Mouse (Mus musculus) liver, embryonic 16.5 days (tissue): ENCODE results near the gene Cyp1a1. TPM values are rescaled to one million over a fixed set of nuclear protein-coding genes. Genes with fewer than 3 reads are reported as not detected.

Source experiments
- polyA plus RNA-seq: library from polyadenylated mRNA; unstranded; fragments of >200 nt; fragmentation: Nextera tagmentation; extraction: Ambion mirVana; gene quantifications from 2 replicates; pipeline ENCODE4 v1.2.1, GENCODE M21; 2015

Gene Cyp1a1
- polyA plus RNA-seq, 1 experiment from 2014 or later, result 0.05 TPM

Other genes starting within 250 kb of the Cyp1a1 start
- 9.0 and 10.4 TPM in 2 replicates for gene Ppcdc, start 247.8 kb upstream of the Cyp1a1 start, polyA plus RNA-seq
- 7.8 and 7.9 TPM in 2 replicates for gene Scamp5, start 219.9 kb upstream of the Cyp1a1 start, polyA plus RNA-seq
- 0.41 and 0.57 TPM in 2 replicates for gene Rpp25, start 183.9 kb upstream of the Cyp1a1 start, polyA plus RNA-seq
- 266 and 275 TPM in 2 replicates for gene Cox5a, start 166.7 kb upstream of the Cyp1a1 start, polyA plus RNA-seq
- gene Fam219b, start 150.4 kb upstream of the Cyp1a1 start, polyA plus RNA-seq, result 5.3 and 5.7 TPM in 2 replicates
- 9.9 and 12.3 TPM in 2 replicates for gene Mpi, start 135.2 kb upstream of the Cyp1a1 start, polyA plus RNA-seq
- 23.6 and 26.2 TPM in 2 replicates for gene Scamp2, start 127.0 kb upstream of the Cyp1a1 start, polyA plus RNA-seq
- 5.2 and 5.5 TPM in 2 replicates for gene Ulk3, start 98.5 kb upstream of the Cyp1a1 start, polyA plus RNA-seq
- not detected in 2 replicates for gene Cplx3, start 81.6 kb upstream of the Cyp1a1 start, polyA plus RNA-seq
- not detected in 2 replicates for gene Lman1l, start 67.2 kb upstream of the Cyp1a1 start, polyA plus RNA-seq
- gene Csk, start 34.3 kb upstream of the Cyp1a1 start, polyA plus RNA-seq, result 13.3 and 13.5 TPM in 2 replicates
- gene Cyp1a2, start 4.2 kb upstream of the Cyp1a1 start, polyA plus RNA-seq, result 0.12 TPM in 2 replicates
- gene Edc3, start 20.6 kb downstream of the Cyp1a1 start, polyA plus RNA-seq, result 15.2 and 17.0 TPM in 2 replicates
- 93.5 and 104 TPM in 2 replicates for gene Clk3, start 77.9 kb downstream of the Cyp1a1 start, polyA plus RNA-seq
- gene Arid3b, start 148.9 kb downstream of the Cyp1a1 start, polyA plus RNA-seq, result 8.8 and 11.0 TPM in 2 replicates
- 50.4 and 50.5 TPM in 2 replicates for gene Ubl7, start 223.1 kb downstream of the Cyp1a1 start, polyA plus RNA-seq